In the genomic region with DNA sequence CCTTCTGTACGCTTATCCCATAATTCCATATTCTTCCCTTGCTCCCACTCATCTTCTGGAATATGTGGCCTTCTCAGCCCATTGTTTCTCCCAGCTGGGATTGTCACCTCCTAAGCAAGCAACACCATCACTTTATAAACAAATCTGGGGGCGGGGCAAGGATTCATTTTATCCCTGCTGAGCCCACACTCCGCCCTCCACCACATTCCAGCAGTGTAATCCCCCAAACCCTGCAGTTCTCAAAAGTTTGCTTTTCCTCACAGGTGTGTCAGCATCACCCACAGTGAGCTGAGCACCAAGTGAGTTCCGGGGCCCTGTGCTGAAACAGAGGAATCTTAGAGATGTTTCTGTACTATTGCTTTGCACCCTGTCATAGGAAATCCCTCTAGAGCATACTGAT, we compare ENCODE assay signal across 23 mouse cellular contexts. TPM values are rescaled to one million over a fixed set of nuclear protein-coding genes. Genes with fewer than 3 reads are reported as not detected.
A peak's percentile ranks its signal among the peaks of the same experiment; 100 is the strongest.
DNase-seq lines count a peak whose midpoint lies in the region; ATAC-seq and TF ChIP-seq lines count a peak whose summit lies in the region.
"Had no signal": no experiment of that assay in that cellular context is flagged by ENCODE, and none has a peak within 500 bp of the region (broad histone marks: within the 10 kb centered on the region; RNA-seq: fewer than 3 reads in every experiment).

No protein-coding gene starts in this region.

- H3K9ac ChIP-seq in embryonic facial prominence, embryonic 14.5 days (ENCODE audit: low read depth, low read length), result no peak overlapping the region
- H3K9ac ChIP-seq in heart, postnatal 0 days (replicated peaks; ENCODE audit: low read depth, low read length), result no peak overlapping the region
- H3K9ac ChIP-seq in lung, postnatal 0 days (replicated peaks; ENCODE audit: low read depth), result no peak overlapping the region
- no peak overlapping the region for H3K9ac ChIP-seq in embryonic facial prominence, embryonic 15.5 days
- H3K9ac ChIP-seq: forebrain, embryonic 12.5 days; hindbrain, embryonic 14.5 days had no signal

- peaks cover 36% of the 10 kb centered on the region for H3K4me1 ChIP-seq in embryonic facial prominence, embryonic 14.5 days (ENCODE audit: control insufficient read depth, insufficient read depth, low read length)
- peaks cover 21% of the 10 kb centered on the region for H3K4me1 ChIP-seq in embryonic facial prominence, embryonic 10.5 days
- H3K4me1 ChIP-seq in heart, postnatal 0 days (ENCODE audit: control insufficient read depth, insufficient read depth), result peaks cover 32% of the 10 kb centered on the region; the same call in 1 of the 2 replicates
- no peaks in the 10 kb centered on the region for H3K4me1 ChIP-seq in lung, postnatal 0 days (ENCODE audit: insufficient read depth, low read depth, low read length)
- H3K4me1 ChIP-seq in embryonic facial prominence, embryonic 15.5 days, result peaks cover 33% of the 10 kb centered on the region
- H3K4me1 ChIP-seq: forebrain, embryonic 12.5 days had no signal

- TF ChIP-seq EP300 in heart, postnatal 0 days (IDR thresholded peaks at IDR 0.05; ENCODE audit: low read depth), result no peak
- no peak for TF ChIP-seq EP300 in lung, postnatal 0 days (IDR thresholded peaks at IDR 0.05)

- 57% methylated on average over 4 of the region's 4 CpGs for WGBS in embryonic facial prominence, embryonic 14.5 days
- WGBS in embryonic facial prominence, embryonic 10.5 days, result 69% methylated on average over 4 of the region's 4 CpGs
- 60% methylated on average over 4 of the region's 4 CpGs for WGBS in heart, postnatal 0 days
- WGBS in lung, postnatal 0 days, result 34% methylated on average over 4 of the region's 4 CpGs
- WGBS in embryonic facial prominence, embryonic 15.5 days, result 47% methylated on average over 4 of the region's 4 CpGs

- H3K27ac ChIP-seq in embryonic facial prominence, embryonic 14.5 days (replicated peaks; ENCODE audit: low read depth, low read length), result peak overlapping the region; percentile 50
- no peak overlapping the region for H3K27ac ChIP-seq in embryonic facial prominence, embryonic 10.5 days (replicated peaks)
- 0 out of 2 replicates have a peak overlapping the region, but pooled peaks have one; percentile 30 for H3K27ac ChIP-seq in heart, postnatal 0 days (ENCODE audit: low read depth)
- 0 out of 2 replicates have a peak overlapping the region, but pooled peaks have one; percentile 9 for H3K27ac ChIP-seq in lung, postnatal 0 days (ENCODE audit: low read length)
- peak overlapping the region; percentile 78 for H3K27ac ChIP-seq in embryonic facial prominence, embryonic 15.5 days (replicated peaks)
- H3K27ac ChIP-seq: forebrain, embryonic 12.5 days; hindbrain, embryonic 14.5 days; hindbrain, postnatal 0 days had no signal

- ATAC-seq in embryonic facial prominence, embryonic 14.5 days (ENCODE audit: low read depth), result peak; percentile 58
- ATAC-seq in heart, postnatal 0 days (ENCODE audit: insufficient read depth, low read depth), result no peak
- ATAC-seq in lung, postnatal 0 days, result no peak
- ATAC-seq in embryonic facial prominence, embryonic 15.5 days (ENCODE audit: insufficient number of reproducible peaks, low FRiP score, low TSS enrichment, low read depth), result no peak
- ATAC-seq: activated CD4-positive, CD25-positive, alpha-beta regulatory T cell, adult 4 months; forebrain, embryonic 16.5 days; hindbrain, postnatal 0 days; inflammation-experienced regulatory T-cells, adult 6 months had no signal

- H3K4me3 ChIP-seq in embryonic facial prominence, embryonic 14.5 days (ENCODE audit: low read depth, low read length), result no peak overlapping the region
- no peak overlapping the region for H3K4me3 ChIP-seq in embryonic facial prominence, embryonic 10.5 days
- H3K4me3 ChIP-seq in heart, postnatal 0 days (ENCODE audit: low read depth, low read length), result no peak overlapping the region
- no peak overlapping the region for H3K4me3 ChIP-seq in lung, postnatal 0 days (ENCODE audit: low read depth, low read length)
- H3K4me3 ChIP-seq in embryonic facial prominence, embryonic 15.5 days (replicated peaks), result no peak overlapping the region
- H3K4me3 ChIP-seq: erythroblast, embryonic 14.5 days; forebrain, embryonic 12.5 days had no signal

- no peak for DNase-seq in embryonic facial prominence, embryonic 14.5 days (ENCODE audit: low spot score)
- no peak for DNase-seq in embryonic facial prominence, embryonic 10.5 days (ENCODE audit: low spot score)
- no peak for DNase-seq in heart, postnatal 0 days (ENCODE audit: low spot score)
- DNase-seq in heart, adult 8-10 months (ENCODE audit: low spot score), result no peak
- no peak for DNase-seq in lung, postnatal 0 days (ENCODE audit: low spot score)
- DNase-seq in lung, postnatal 25 days (ENCODE audit: low spot score), result no peak
- DNase-seq: adrenal gland, adult 8-10 months; adrenal gland, postnatal 25 days; cerebellum, adult 11-12 months; cerebellum, adult 8-10 months; cerebellum, postnatal 10 days; cerebellum, postnatal 36 days; embryo, embryonic 11 days; heart, postnatal 4 days had no signal

- no peak for TF ChIP-seq CTCF in heart, postnatal 0 days (IDR thresholded peaks at IDR 0.05; ENCODE audit: low read depth)
- TF ChIP-seq CTCF in lung, postnatal 0 days (IDR thresholded peaks at IDR 0.05), result no peak

- H3K9me3 ChIP-seq in embryonic facial prominence, embryonic 14.5 days (ENCODE audit: control insufficient read depth, low read length), result no peaks in the 10 kb centered on the region
- H3K9me3 ChIP-seq in embryonic facial prominence, embryonic 10.5 days, result no peaks in the 10 kb centered on the region
- no peaks in the 10 kb centered on the region for H3K9me3 ChIP-seq in heart, postnatal 0 days (replicated peaks; ENCODE audit: control insufficient read depth, low read length)
- no peaks in the 10 kb centered on the region for H3K9me3 ChIP-seq in lung, postnatal 0 days (ENCODE audit: low read length)
- H3K9me3 ChIP-seq in embryonic facial prominence, embryonic 15.5 days (replicated peaks), result no peaks in the 10 kb centered on the region
- H3K9me3 ChIP-seq: forebrain, embryonic 12.5 days had no signal

- H3K36me3 ChIP-seq in embryonic facial prominence, embryonic 14.5 days (ENCODE audit: control insufficient read depth, insufficient read depth, low read length), result no peaks in the 10 kb centered on the region
- H3K36me3 ChIP-seq in embryonic facial prominence, embryonic 10.5 days (replicated peaks), result no peaks in the 10 kb centered on the region
- H3K36me3 ChIP-seq in heart, postnatal 0 days (replicated peaks; ENCODE audit: control insufficient read depth, insufficient read depth, low read length), result no peaks in the 10 kb centered on the region
- no peaks in the 10 kb centered on the region for H3K36me3 ChIP-seq in lung, postnatal 0 days (ENCODE audit: insufficient read depth, low read length)
- no peaks in the 10 kb centered on the region for H3K36me3 ChIP-seq in embryonic facial prominence, embryonic 15.5 days
- H3K36me3 ChIP-seq: forebrain, embryonic 12.5 days had no signal

- H3K4me2 ChIP-seq in embryonic facial prominence, embryonic 14.5 days (ENCODE audit: low read depth, low read length), result no peak overlapping the region
- no peak overlapping the region for H3K4me2 ChIP-seq in heart, postnatal 0 days (ENCODE audit: low read depth, low read length)
- H3K4me2 ChIP-seq in lung, postnatal 0 days (replicated peaks; ENCODE audit: low read depth, low read length), result no peak overlapping the region
- no peak overlapping the region for H3K4me2 ChIP-seq in embryonic facial prominence, embryonic 15.5 days (replicated peaks)
- H3K4me2 ChIP-seq: forebrain, embryonic 12.5 days; heart, embryonic 11.5 days; hindbrain, embryonic 14.5 days had no signal

- H3K27me3 ChIP-seq in embryonic facial prominence, embryonic 14.5 days (replicated peaks; ENCODE audit: control insufficient read depth, insufficient read depth, low read length), result no peaks in the 10 kb centered on the region
- H3K27me3 ChIP-seq in embryonic facial prominence, embryonic 10.5 days (replicated peaks; ENCODE audit: low read depth, poor library complexity, severe bottlenecking), result no peaks in the 10 kb centered on the region
- H3K27me3 ChIP-seq in heart, postnatal 0 days (ENCODE audit: control insufficient read depth, insufficient read depth, low read length), result no peaks in the 10 kb centered on the region
- H3K27me3 ChIP-seq in lung, postnatal 0 days (replicated peaks; ENCODE audit: insufficient read depth, low read length), result no peaks in the 10 kb centered on the region
- no peaks in the 10 kb centered on the region for H3K27me3 ChIP-seq in embryonic facial prominence, embryonic 15.5 days
- H3K27me3 ChIP-seq: forebrain, embryonic 12.5 days had no signal

RNA-seq across cellular contexts. Expression of a gene that starts 20.9 kb away (rescaled TPM):
- polyA plus RNA-seq in embryonic facial prominence, embryonic 14.5 days (2014; fragmentation: Nextera tagmentation; extraction: Ambion mirVana), result 48.4 and 49.1 TPM in 2 replicates
- 23.1 and 27.4 TPM in 2 replicates for polyA plus RNA-seq in embryonic facial prominence, embryonic 10.5 days (2016; fragmentation: Nextera tagmentation; extraction: Ambion mirVana)
- total RNA-seq in heart, postnatal 0 days (2014; rRNA removed; ENCODE audit: low replicate concordance), result 70.2 and 89.1 TPM in 2 replicates
- polyA plus RNA-seq in heart, postnatal 0 days (2015; fragmentation: Nextera tagmentation; extraction: Ambion mirVana), result 10.4 and 11.7 TPM in 2 replicates
- 10 to 100 TPM; 56.2 to 65.0 (median 58.1) TPM for total RNA-seq in heart, adult 8-10 months (2022)
- 12.9 and 14.3 TPM in 2 replicates for polyA plus RNA-seq in lung, postnatal 0 days (2015; fragmentation: Nextera tagmentation; extraction: Ambion mirVana)
- polyA plus RNA-seq in embryonic facial prominence, embryonic 15.5 days (2015; fragmentation: Nextera tagmentation; extraction: Ambion mirVana), result 34.2 and 38.9 TPM in 2 replicates
